Mouse (Mus musculus): ENCODE measurements around the gene Fetub.

DNA sequence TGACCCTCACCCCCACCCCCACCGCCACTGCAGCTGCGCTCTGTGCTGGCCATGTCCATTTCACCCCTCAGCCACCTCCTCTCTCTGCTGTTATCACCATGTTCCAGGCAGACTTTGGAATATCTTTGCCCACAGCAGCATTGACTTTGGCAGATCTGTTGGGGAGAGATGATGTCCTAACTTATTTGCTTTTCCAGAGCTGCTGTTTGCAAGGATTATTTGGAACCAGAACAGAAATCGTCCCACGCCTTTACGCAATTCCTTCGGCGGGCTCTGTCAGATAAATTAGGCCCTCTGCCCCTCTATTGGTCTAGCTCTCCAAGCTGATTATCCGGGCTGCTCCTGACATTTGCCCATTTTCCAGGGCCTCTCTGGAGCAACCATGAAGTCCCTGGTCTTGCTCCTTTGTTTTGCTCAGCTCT is 26.4 kb upstream of the Fetub start:
- TF ChIP-seq POLR2AphosphoS5 (IDR thresholded peaks at IDR 0.05; ENCODE audit: insufficient replicate concordance, low read depth, low read length) = no peak
- TF ChIP-seq CTCF (IDR thresholded peaks at IDR 0.05; ENCODE audit: low read depth, low read length) = no peak
- TF ChIP-seq GATA2 (IDR thresholded peaks at IDR 0.05; ENCODE audit: borderline replicate concordance, low read depth, low read length) = no peak
- no peak for TF ChIP-seq TAL1 (conservative IDR thresholded peaks at IDR 0.05; ENCODE audit: low read depth, low read length)
- TF ChIP-seq GATA1 (IDR thresholded peaks at IDR 0.05; ENCODE audit: borderline replicate concordance, low read length) = no peak
